Mouse (Mus musculus): ENCODE measurements at regions not wholly inside any gene's neighbourhood (a gene's known extent, or its start where the extent isn't known, plus 50 kb on each side); places are given as distances from the start of the nearest gene placed in this dataset.

- no peak overlapping the region for H3K4me3 ChIP-seq (ENCODE audit: low read length)
- H3K9ac ChIP-seq (ENCODE audit: low read length), result no peak overlapping the region
- no peaks in the 10 kb centered on the region for H3K9me3 ChIP-seq (replicated peaks; ENCODE audit: control insufficient read depth, low read length)
- no peaks in the 10 kb centered on the region for H3K4me1 ChIP-seq (ENCODE audit: control insufficient read depth, insufficient read depth, low read length)
- no peak overlapping the region for H3K27ac ChIP-seq (ENCODE audit: low read length)
- 82% methylated on average over 1 of the region's 1 CpGs for whole genome bisulfite sequencing
- no peak overlapping the region for H3K4me2 ChIP-seq (ENCODE audit: low read depth, low read length)
- no peak for ATAC-seq (replicated peaks; ENCODE audit: extremely low read depth, insufficient read depth, low FRiP score)
- no peaks in the 10 kb centered on the region for H3K36me3 ChIP-seq (ENCODE audit: control insufficient read depth, insufficient read depth)
- no peaks in the 10 kb centered on the region for H3K27me3 ChIP-seq (ENCODE audit: control insufficient read depth, insufficient read depth, low read length)
Observed at GRCm38 (mm10) chr11:90855731-90856130, 167.6 kb upstream of the Tom1l1 start.

- H3K9ac ChIP-seq (ENCODE audit: low read length), result no peak overlapping the region
- H3K4me1 ChIP-seq (ENCODE audit: control insufficient read depth, insufficient read depth, low read length), result no peaks in the 10 kb centered on the region
- ATAC-seq (replicated peaks; ENCODE audit: extremely low read depth, insufficient read depth, low FRiP score), result no peak
- no peak overlapping the region for H3K27ac ChIP-seq (ENCODE audit: low read length)
- H3K27me3 ChIP-seq (ENCODE audit: control insufficient read depth, insufficient read depth, low read length), result no peaks in the 10 kb centered on the region
- H3K4me2 ChIP-seq (ENCODE audit: low read depth, low read length), result no peak overlapping the region
- WGBS, result 73% methylated on average over 3 of the region's 3 CpGs
- no peaks in the 10 kb centered on the region for H3K36me3 ChIP-seq (ENCODE audit: control insufficient read depth, insufficient read depth)
- no peaks in the 10 kb centered on the region for H3K9me3 ChIP-seq (replicated peaks; ENCODE audit: control insufficient read depth, low read length)
- no peak overlapping the region for H3K4me3 ChIP-seq (ENCODE audit: low read length)
Observed at GRCm38 (mm10) chr11:90855324-90855723, 167.2 kb upstream of the Tom1l1 start.

- Histone ChIP-seq H3K4me3 (ENCODE audit: low read length) (no peak overlapping the region), H3K9me3 (replicated peaks; ENCODE audit: control insufficient read depth, low read length) (no peaks in the 10 kb centered on the region), H3K27me3 (ENCODE audit: control insufficient read depth, insufficient read depth, low read length) (no peaks in the 10 kb centered on the region), H3K4me2 (ENCODE audit: low read depth, low read length) (no peak overlapping the region), H3K4me1 (ENCODE audit: control insufficient read depth, insufficient read depth, low read length) (no peaks in the 10 kb centered on the region), H3K27ac (ENCODE audit: low read length) (no peak overlapping the region), H3K36me3 (ENCODE audit: control insufficient read depth, insufficient read depth) (no peaks in the 10 kb centered on the region), H3K9ac (ENCODE audit: low read length) (no peak overlapping the region)
- ATAC-seq (replicated peaks; ENCODE audit: extremely low read depth, insufficient read depth, low FRiP score), result no peak
Observed at GRCm38 (mm10) chr11:90851221-90851620, 163.1 kb upstream of the Tom1l1 start.

DNA sequence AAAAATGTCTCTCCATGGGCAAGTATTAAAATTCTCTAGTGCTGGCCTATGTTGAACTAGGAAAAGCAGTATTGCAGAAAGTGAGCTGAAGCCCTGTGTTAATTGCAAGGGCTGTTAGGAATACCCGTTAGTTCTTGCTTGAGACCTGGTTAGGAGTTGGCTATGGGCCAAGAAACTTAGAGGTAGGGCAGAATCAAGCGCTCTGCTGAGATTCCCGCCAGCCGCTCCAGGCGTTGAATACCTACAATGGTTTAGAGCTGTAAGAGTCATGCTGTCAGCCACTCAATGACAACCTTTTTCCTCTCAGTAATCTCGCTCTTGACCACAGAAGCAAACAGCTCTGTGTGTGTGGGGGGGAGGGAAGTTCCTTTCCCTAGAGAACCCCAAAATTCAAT lies 156.8 kb upstream of the Tom1l1 start:
- no peaks in the 10 kb centered on the region; the same call in 1 of the 2 replicates for H3K4me1 ChIP-seq (ENCODE audit: control insufficient read depth, insufficient read depth, low read length)
- H3K4me2 ChIP-seq (ENCODE audit: low read depth, low read length), result no peak overlapping the region
- H3K9ac ChIP-seq (ENCODE audit: low read length), result no peak overlapping the region
- 34% methylated on average over 6 of the region's 6 CpGs for WGBS
- no peak for ATAC-seq (replicated peaks; ENCODE audit: extremely low read depth, insufficient read depth, low FRiP score)
- H3K4me3 ChIP-seq (ENCODE audit: low read length), result no peak overlapping the region
- H3K27ac ChIP-seq (ENCODE audit: low read length), result no peak overlapping the region
- H3K36me3 ChIP-seq (ENCODE audit: control insufficient read depth, insufficient read depth), result no peaks in the 10 kb centered on the region
- H3K27me3 ChIP-seq (ENCODE audit: control insufficient read depth, insufficient read depth, low read length), result no peaks in the 10 kb centered on the region
- H3K9me3 ChIP-seq (replicated peaks; ENCODE audit: control insufficient read depth, low read length), result no peaks in the 10 kb centered on the region

GRCm38 (mm10) chr11:90844266-90844924 lies 156.2 kb upstream of the Tom1l1 start:
- Histone ChIP-seq H3K4me2 (ENCODE audit: low read depth, low read length) (no peak overlapping the region), H3K9ac (ENCODE audit: low read length) (no peak overlapping the region), H3K27me3 (ENCODE audit: control insufficient read depth, insufficient read depth, low read length) (no peaks in the 10 kb centered on the region), H3K4me3 (ENCODE audit: low read length) (no peak overlapping the region), H3K4me1 (ENCODE audit: control insufficient read depth, insufficient read depth, low read length) (no peaks in the 10 kb centered on the region; the same call in 1 of the 2 replicates), H3K27ac (ENCODE audit: low read length) (no peak overlapping the region), H3K36me3 (ENCODE audit: control insufficient read depth, insufficient read depth) (no peaks in the 10 kb centered on the region), H3K9me3 (replicated peaks; ENCODE audit: control insufficient read depth, low read length) (no peaks in the 10 kb centered on the region)
- WGBS, result 67% methylated on average over 15 of the region's 15 CpGs
- ATAC-seq (replicated peaks; ENCODE audit: extremely low read depth, insufficient read depth, low FRiP score), result no peak

DNA sequence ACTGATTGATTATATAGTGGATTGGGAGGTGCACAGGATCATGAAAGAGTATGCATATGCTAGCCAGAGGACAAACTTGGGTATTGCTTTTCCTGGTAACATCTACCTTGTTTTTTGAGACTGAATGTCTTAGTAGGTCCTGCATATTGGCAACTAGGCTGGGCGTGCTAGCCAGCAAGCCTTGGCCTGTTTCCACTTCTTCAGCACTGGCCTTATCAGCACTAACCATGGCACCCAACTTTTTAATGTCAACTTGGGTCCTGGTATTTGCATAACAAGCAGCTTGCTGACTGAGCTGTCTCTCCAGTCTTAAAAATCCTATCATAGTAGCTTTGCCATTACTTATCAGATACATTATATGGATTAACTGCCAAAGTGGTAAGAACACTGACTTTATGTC lies 150.0 kb upstream of the Tom1l1 start:
- Histone ChIP-seq H3K4me2 (ENCODE audit: low read depth, low read length) (no peak overlapping the region), H3K9me3 (replicated peaks; ENCODE audit: control insufficient read depth, low read length) (no peaks in the 10 kb centered on the region), H3K27me3 (ENCODE audit: control insufficient read depth, insufficient read depth, low read length) (no peaks in the 10 kb centered on the region), H3K4me1 (ENCODE audit: control insufficient read depth, insufficient read depth, low read length) (no peaks in the 10 kb centered on the region), H3K36me3 (ENCODE audit: control insufficient read depth, insufficient read depth) (no peaks in the 10 kb centered on the region), H3K4me3 (ENCODE audit: low read length) (no peak overlapping the region), H3K9ac (ENCODE audit: low read length) (no peak overlapping the region), H3K27ac (ENCODE audit: low read length) (no peak overlapping the region)
- ATAC-seq (replicated peaks; ENCODE audit: extremely low read depth, insufficient read depth, low FRiP score), result no peak
- WGBS, result 63% methylated on average over 1 of the region's 1 CpGs

DNA sequence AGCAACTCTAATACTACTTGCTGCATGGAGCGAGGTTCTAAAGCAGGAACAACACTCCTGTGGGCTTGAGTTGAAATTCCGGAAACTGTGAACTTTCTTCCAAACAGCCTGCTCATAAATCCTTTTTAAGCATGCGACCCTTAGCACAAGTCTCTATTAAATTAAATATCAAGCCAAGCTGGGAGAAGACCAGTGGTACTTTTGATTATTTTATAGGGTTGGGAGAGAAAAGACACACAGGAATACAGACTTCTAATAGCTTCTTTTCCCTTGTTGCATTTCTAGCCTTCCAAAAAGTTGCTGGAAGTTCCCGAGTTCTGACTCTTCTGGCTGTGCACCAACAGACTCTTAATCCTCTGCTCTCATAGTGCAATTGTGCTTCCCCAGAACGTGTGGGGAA lies 136.6 kb upstream of the Tom1l1 start:
- ATAC-seq (replicated peaks; ENCODE audit: extremely low read depth, insufficient read depth, low FRiP score), result no peak
- Histone ChIP-seq H3K27me3 (ENCODE audit: control insufficient read depth, insufficient read depth, low read length) (no peaks in the 10 kb centered on the region), H3K4me3 (ENCODE audit: low read length) (no peak overlapping the region), H3K9ac (ENCODE audit: low read length) (no peak overlapping the region), H3K36me3 (ENCODE audit: control insufficient read depth, insufficient read depth) (no peaks in the 10 kb centered on the region), H3K4me2 (ENCODE audit: low read depth, low read length) (no peak overlapping the region), H3K9me3 (replicated peaks; ENCODE audit: control insufficient read depth, low read length) (0 out of 2 replicates have a peak, but pooled peaks cover 2% of the 10 kb centered on the region), H3K4me1 (ENCODE audit: control insufficient read depth, insufficient read depth, low read length) (no peaks in the 10 kb centered on the region), H3K27ac (ENCODE audit: low read length) (no peak overlapping the region)
- 60% methylated on average over 5 of the region's 5 CpGs for WGBS

DNA sequence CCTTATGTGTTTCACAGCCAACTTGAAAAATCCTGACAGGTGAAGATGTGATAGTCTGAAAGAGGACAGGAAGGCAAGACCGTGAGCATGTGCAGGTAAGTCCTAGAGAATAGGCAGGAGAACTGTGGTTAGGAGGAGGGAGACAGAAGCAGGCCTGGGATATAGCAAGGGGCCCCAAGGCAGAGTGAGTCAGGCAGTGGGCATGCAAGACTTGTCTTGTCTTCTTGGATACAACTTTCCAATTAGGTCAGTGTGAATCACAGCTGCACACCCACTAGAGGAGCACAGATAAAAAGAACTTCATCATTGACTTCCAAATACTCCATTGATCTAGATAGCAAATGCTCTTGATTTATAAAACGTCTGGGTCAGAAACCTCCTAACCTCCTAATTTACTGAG lies 128.6 kb upstream of the Tom1l1 start:
- WGBS, result 62% methylated on average over 2 of the region's 2 CpGs
- Histone ChIP-seq H3K4me3 (ENCODE audit: low read length) (no peak overlapping the region), H3K4me2 (ENCODE audit: low read depth, low read length) (no peak overlapping the region), H3K9ac (ENCODE audit: low read length) (no peak overlapping the region), H3K27ac (ENCODE audit: low read length) (no peak overlapping the region), H3K36me3 (ENCODE audit: control insufficient read depth, insufficient read depth) (no peaks in the 10 kb centered on the region), H3K4me1 (ENCODE audit: control insufficient read depth, insufficient read depth, low read length) (no peaks in the 10 kb centered on the region), H3K9me3 (replicated peaks; ENCODE audit: control insufficient read depth, low read length) (no peaks in the 10 kb centered on the region), H3K27me3 (ENCODE audit: control insufficient read depth, insufficient read depth, low read length) (no peaks in the 10 kb centered on the region)
- ATAC-seq (replicated peaks; ENCODE audit: extremely low read depth, insufficient read depth, low FRiP score), result no peak

DNA sequence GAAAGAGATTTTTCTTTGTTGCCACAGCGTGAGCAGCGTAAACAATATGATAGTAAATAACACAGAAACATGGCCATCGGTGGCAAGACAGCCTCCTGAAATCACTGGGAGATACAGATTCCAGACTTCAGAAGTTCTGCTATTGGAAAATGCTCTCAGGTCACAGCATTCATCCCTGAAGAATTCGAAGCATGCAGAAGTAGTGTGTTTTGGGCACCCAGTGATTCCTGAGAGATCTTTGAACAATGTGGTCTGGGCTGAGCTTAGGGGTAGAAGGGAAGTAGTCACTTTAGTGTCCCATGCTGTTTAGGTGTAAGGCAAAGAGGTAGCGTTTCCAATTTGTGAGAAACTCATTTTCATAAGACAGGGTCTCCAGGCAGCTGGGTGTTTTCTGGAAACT lies 126.3 kb upstream of the Tom1l1 start:
- no peaks in the 10 kb centered on the region for H3K4me1 ChIP-seq (ENCODE audit: control insufficient read depth, insufficient read depth, low read length)
- H3K27ac ChIP-seq (ENCODE audit: low read length), result no peak overlapping the region
- WGBS, result 67% methylated on average over 5 of the region's 5 CpGs
- no peak overlapping the region for H3K9ac ChIP-seq (ENCODE audit: low read length)
- no peak for ATAC-seq (replicated peaks; ENCODE audit: extremely low read depth, insufficient read depth, low FRiP score)
- H3K9me3 ChIP-seq (replicated peaks; ENCODE audit: control insufficient read depth, low read length), result no peaks in the 10 kb centered on the region
- H3K27me3 ChIP-seq (ENCODE audit: control insufficient read depth, insufficient read depth, low read length), result no peaks in the 10 kb centered on the region
- no peak overlapping the region for H3K4me2 ChIP-seq (ENCODE audit: low read depth, low read length)
- no peak overlapping the region for H3K4me3 ChIP-seq (ENCODE audit: low read length)
- H3K36me3 ChIP-seq (ENCODE audit: control insufficient read depth, insufficient read depth), result no peaks in the 10 kb centered on the region

All from heart, embryonic 16.5 days (tissue).